Mouse (Mus musculus): Measurements from ENCODE around the gene Olfr836. TPM values are rescaled to one million over a fixed set of nuclear protein-coding genes. Genes with fewer than 3 reads are reported as not detected.

Gene Olfr836
- polyA plus RNA-seq (2012), result not detected in 2 replicates

- TF ChIP-seq GATA1 (IDR thresholded peaks at IDR 0.05; ENCODE audit: low read length), result no peak
These were observed at the start of gene Olfr836 for GRCm38 (mm10) chr9:19120082-19120481. TSS of gene Olfr836 (plus strand) at chr9:19120382.

- no peak for TF ChIP-seq GATA1 (IDR thresholded peaks at IDR 0.05; ENCODE audit: low read length)
These were observed 35.2 kb upstream of the Olfr836 start for GRCm38 (mm10) chr9:19084986-19085385.

- no peak for TF ChIP-seq GATA1 (IDR thresholded peaks at IDR 0.05; ENCODE audit: low read length)
These were observed 22.9 kb upstream of the Olfr836 start for GRCm38 (mm10) chr9:19097286-19097685.

GRCm38 (mm10) chr9:19136017-19136416 is 15.8 kb downstream of the Olfr836 start, which contains the start of gene Olfr837:
TSS of gene Olfr837 (plus strand) at chr9:19136317.
- no peak for TF ChIP-seq GATA1 (IDR thresholded peaks at IDR 0.05; ENCODE audit: low read length)

Other genes with a start within 250 kb of the Olfr836 start
- gene Olfr830, start 245.7 kb upstream of the Olfr836 start, polyA plus RNA-seq (2012), result not detected in 2 replicates
- not detected in 2 replicates for gene Olfr832, start 183.3 kb upstream of the Olfr836 start, polyA plus RNA-seq (2012)
- not detected in 2 replicates for gene Olfr834, start 132.4 kb upstream of the Olfr836 start, polyA plus RNA-seq (2012)
- gene Olfr835, start 87.6 kb upstream of the Olfr836 start, polyA plus RNA-seq (2012), result not detected in 2 replicates
- not detected in 2 replicates for gene Olfr837, start 15.9 kb downstream of the Olfr836 start, polyA plus RNA-seq (2012)
- gene Olfr839-ps1, start 56.9 kb downstream of the Olfr836 start, polyA plus RNA-seq (2012), result not detected in 2 replicates
- gene Olfr843, start 131.6 kb downstream of the Olfr836 start, polyA plus RNA-seq (2012), result not detected in 2 replicates
- gene Olfr844, start 196.0 kb downstream of the Olfr836 start, polyA plus RNA-seq (2012), result not detected in 2 replicates
- not detected in 2 replicates for gene Olfr845, start 216.1 kb downstream of the Olfr836 start, polyA plus RNA-seq (2012)
- gene Olfr846, start 243.6 kb downstream of the Olfr836 start, polyA plus RNA-seq (2012), result not detected in 2 replicates

Measured in G1E-ER4 (cell line).